Mouse (Mus musculus) heart, adult 2 months (tissue): ENCODE data around the gene Luc7l3. TPM values are rescaled to one million over a fixed set of nuclear protein-coding genes. Genes with fewer than 3 reads are reported as not detected.

Experiments used
- DNase-seq, 2 experiments: peaks; one replicate each; pipeline ENCODE4 v3.0.0; 2021
- H3K27ac ChIP-seq: fragments of 200-600 bp; 2 replicates; pipeline ENCODE4 v1.8.1; 2022
- H3K27me3 ChIP-seq: fragments of 200-500 bp; 2 replicates; pipeline ENCODE4 v1.6.1; 2012; ENCODE audit warnings: mild to moderate bottlenecking, low read length, inconsistent platforms, mixed read lengths; ENCODE audit not compliant: control insufficient read depth, insufficient read depth
- H3K36me3 ChIP-seq: fragments of 200-500 bp; 2 replicates; pipeline ENCODE4 v1.6.1; 2012; ENCODE audit warnings: low read length, inconsistent platforms; ENCODE audit not compliant: control insufficient read depth, insufficient read depth
- H3K4me1 ChIP-seq: fragments of 200-500 bp; 2 replicates; pipeline ENCODE4 v1.6.1; 2011; ENCODE audit warnings: low read length; ENCODE audit not compliant: control insufficient read depth, insufficient read depth
- H3K4me3 ChIP-seq: fragments of 200-600 bp; 2 replicates; pipeline ENCODE4 v1.8.1; 2022
- H3K79me2 ChIP-seq: fragments of 200-500 bp; replicated peaks from 2 replicates; pipeline ENCODE4 v1.6.1; 2012; ENCODE audit warnings: mild to moderate bottlenecking, inconsistent platforms, low read length, moderate library complexity, mixed read lengths; ENCODE audit not compliant: control insufficient read depth, insufficient read depth
- H3K9ac ChIP-seq: fragments of 200-500 bp; 2 replicates; pipeline ENCODE4 v1.6.1; 2012; ENCODE audit warnings: low read depth, mild to moderate bottlenecking, control low read depth, inconsistent platforms, low read length, mixed read lengths
- CTCF ChIP-seq: fragments of 200-600 bp; IDR thresholded peaks from 2 replicates; pipeline ENCODE4 v1.8.1; 2022; ENCODE audit warnings: antibody characterized with exemption, mild to moderate bottlenecking, moderate library complexity
- EP300 ChIP-seq: fragments of 200-500 bp; IDR thresholded peaks from 2 replicates; pipeline ENCODE4 v1.6.1; 2011; ENCODE audit warnings: low read depth, low read length, control low read depth; ENCODE audit not compliant: insufficient read depth
- POLR2A ChIP-seq: fragments of 200-500 bp; IDR thresholded peaks from 2 replicates; pipeline ENCODE4 v1.6.1; 2011; ENCODE audit warnings: mild to moderate bottlenecking, low read depth, low read length, control low read depth; ENCODE audit not compliant: insufficient read depth
- WGBS: fragments of 180-500 bp; shearing (Covaris S2); methylation state at CpG from one replicate; pipeline ENCODE4 v1.1.7; 2018; 5-methylcytosine and 5-hydroxymethylcytosine counted together
- intact Hi-C: fragments of 180-260 bp; cut with DNase I; formaldehyde crosslinking; loops from one replicate; pipeline ENCODE4 v1.15.1; 2025
- polyA plus RNA-seq: library from polyadenylated mRNA; depleted of rRNA; stranded (reverse); fragments of >200 nt; gene quantifications from 2 replicates; pipeline ENCODE4 v1.2.3, GENCODE M21; 2012; rRNA removed
- total RNA-seq, 2 experiments: library from RNA; stranded (reverse); gene quantifications; 2 replicates each; pipeline ENCODE4 v1.2.3; 2021

The Luc7l3 gene
- total and polyA plus RNA-seq, 3 experiments, result 8.1 to 36.0 (median 32.1) TPM

- peak overlapping the region; percentile 47 for H3K27ac ChIP-seq
- peak; percentile 21 to 52 for DNase-seq
- peak overlapping the region; percentile 58 for H3K9ac ChIP-seq
- WGBS, result 9% methylated on average over 29 of the region's 29 CpGs
- H3K27me3 ChIP-seq, result no peaks in the 10 kb centered on the region
- peak overlapping the region; percentile 37 for H3K4me3 ChIP-seq
- no peaks in the 10 kb centered on the region for H3K36me3 ChIP-seq
- no peak for TF ChIP-seq POLR2A
- TF ChIP-seq EP300, result no peak
- no peak for TF ChIP-seq CTCF
- intact Hi-C loops, result no loop called here
- H3K79me2 ChIP-seq, result no peaks in the 10 kb centered on the region
- no peaks in the 10 kb centered on the region for H3K4me1 ChIP-seq
Measured at GRCm38 (mm10) chr11:94242760-94243421, 78.9 kb downstream of the Luc7l3 start.

- no peak overlapping the region for H3K9ac ChIP-seq
- H3K4me3 ChIP-seq, result no peak overlapping the region
- TF ChIP-seq EP300 (no peak), POLR2A (no peak), CTCF (no peak)
- no peaks in the 10 kb centered on the region for H3K79me2 ChIP-seq
- H3K27me3 ChIP-seq, result no peaks in the 10 kb centered on the region
- H3K27ac ChIP-seq, result no peak overlapping the region
- DNase-seq, result no peak
- H3K36me3 ChIP-seq, result no peaks in the 10 kb centered on the region
- 44% methylated on average over 9 of the region's 9 CpGs for WGBS
- intact Hi-C loops, result no loop called here
- peaks cover 1% of the 10 kb centered on the region; the same call in 1 of the 2 replicates for H3K4me1 ChIP-seq
Measured at GRCm38 (mm10) chr11:94239706-94240105, 82.1 kb downstream of the Luc7l3 start.

- 96% methylated on average over 8 of the region's 8 CpGs for WGBS
- intact Hi-C loops, result no loop called here
- H3K9ac ChIP-seq, result no peak overlapping the region
- H3K4me1 ChIP-seq, result peaks cover 2% of the 10 kb centered on the region
- H3K4me3 ChIP-seq, result no peak overlapping the region
- no peaks in the 10 kb centered on the region for H3K79me2 ChIP-seq
- H3K36me3 ChIP-seq, result no peaks in the 10 kb centered on the region
- no peak overlapping the region for H3K27ac ChIP-seq
- no peak for DNase-seq
- H3K27me3 ChIP-seq, result no peaks in the 10 kb centered on the region
- TF ChIP-seq EP300 (no peak), CTCF (no peak), POLR2A (no peak)
Measured at GRCm38 (mm10) chr11:94238786-94239185, 83.0 kb downstream of the Luc7l3 start.

Other genes with a start within 250 kb of the Luc7l3 start
- 10 to 100 TPM; 47.6 to 55.1 TPM for gene Tob1, start 110.5 kb downstream of the Luc7l3 start, total RNA-seq
- gene Tob1, start 110.5 kb downstream of the Luc7l3 start, polyA plus RNA-seq, result 29.0 and 33.1 TPM in 2 replicates
- 1 to 10 TPM; 4.3 to 6.3 TPM for gene Wfikkn2, start 76.0 kb downstream of the Luc7l3 start, total RNA-seq
- gene Wfikkn2, start 76.0 kb downstream of the Luc7l3 start, polyA plus RNA-seq, result 4.5 and 4.6 TPM in 2 replicates
- under 1 TPM; 0.30 to 0.44 TPM for gene Gm21885, start 40.1 kb downstream of the Luc7l3 start, total RNA-seq
- gene Gm21885, start 40.1 kb downstream of the Luc7l3 start, polyA plus RNA-seq, result not detected in 2 replicates
- gene Ankrd40, start 6.0 kb upstream of the Luc7l3 start, total RNA-seq, result 100 to 1,000 TPM; 254 to 285 TPM
- 287 and 346 TPM in 2 replicates for gene Ankrd40, start 6.0 kb upstream of the Luc7l3 start, polyA plus RNA-seq
- 1 to 10 TPM; 1.6 to 2.3 TPM for gene Abcc3, start 71.0 kb upstream of the Luc7l3 start, total RNA-seq
- 1.8 and 2.0 TPM in 2 replicates for gene Abcc3, start 71.0 kb upstream of the Luc7l3 start, polyA plus RNA-seq
- gene Cacna1g, start 152.2 kb upstream of the Luc7l3 start, total RNA-seq, result 10 to 100 TPM; 12.2 to 12.9 TPM
- gene Cacna1g, start 152.2 kb upstream of the Luc7l3 start, polyA plus RNA-seq, result 63.3 and 64.4 TPM in 2 replicates
- gene Spata20, start 164.2 kb upstream of the Luc7l3 start, total RNA-seq, result under 1 TPM; 0.23 to 0.52 TPM
- gene Spata20, start 164.2 kb upstream of the Luc7l3 start, polyA plus RNA-seq, result 1.3 and 1.5 TPM in 2 replicates
- 10 to 100 TPM; 28.4 to 31.9 TPM for gene Epn3, start 178.0 kb upstream of the Luc7l3 start, total RNA-seq
- 12.6 and 25.7 TPM in 2 replicates for gene Epn3, start 178.0 kb upstream of the Luc7l3 start, polyA plus RNA-seq
- gene Mycbpap, start 199.8 kb upstream of the Luc7l3 start, total RNA-seq, result 1 to 10 TPM in 1 of 2 experiments, under 1 TPM in 1; 0.89 to 1.1 TPM
- gene Mycbpap, start 199.8 kb upstream of the Luc7l3 start, polyA plus RNA-seq, result 0.32 and 0.72 TPM in 2 replicates
- 10 to 100 TPM in 1 of 2 experiments, 1 to 10 TPM in 1; 9.3 to 12.6 TPM for gene Rsad1, start 227.3 kb upstream of the Luc7l3 start, total RNA-seq
- gene Rsad1, start 227.3 kb upstream of the Luc7l3 start, polyA plus RNA-seq, result 13.7 and 14.1 TPM in 2 replicates
- 1 to 10 TPM; 1.7 to 2.1 TPM for gene Chad, start 243.1 kb upstream of the Luc7l3 start, total RNA-seq
- 8.7 and 16.2 TPM in 2 replicates for gene Chad, start 243.1 kb upstream of the Luc7l3 start, polyA plus RNA-seq